Mouse (Mus musculus) forebrain, embryonic 11.5 days (tissue): ENCODE results near the gene G3bp2. TPM values are rescaled to one million over a fixed set of nuclear protein-coding genes. Genes with fewer than 3 reads are reported as not detected.

Source experiments
- ATAC-seq: fragments of 200-750 bp; cut with Nextera tagmentation; replicated peaks from 2 replicates; pipeline ENCODE4 v1.8.0; 2017; ENCODE audit warnings: moderate TSS enrichment; ENCODE audit not compliant: low FRiP score
- DNase-seq: peaks from one replicate; pipeline ENCODE4 v3.0.0-alpha.2; 2017; ENCODE audit warnings: low spot score
- H3K27ac ChIP-seq: fragments of 300-500 bp; sonication (generic); 2 replicates; pipeline ENCODE4 v1.5.1; 2014; ENCODE audit warnings: low read depth, low read length
- H3K27me3 ChIP-seq: fragments of 300-500 bp; sonication (generic); 2 replicates; pipeline ENCODE4 v1.6.1; 2014; ENCODE audit warnings: mild to moderate bottlenecking, low read length, mixed read lengths; ENCODE audit not compliant: control insufficient read depth, insufficient read depth
- H3K36me3 ChIP-seq: fragments of 300-500 bp; sonication (generic); 2 replicates; pipeline ENCODE4 v1.6.1; 2014; ENCODE audit warnings: mild to moderate bottlenecking, low read length, moderate library complexity, mixed read lengths; ENCODE audit not compliant: control insufficient read depth, insufficient read depth
- H3K4me1 ChIP-seq: fragments of 300-500 bp; sonication (generic); replicated peaks from 2 replicates; pipeline ENCODE4 v1.6.1; 2014; ENCODE audit warnings: low read length, mixed read lengths; ENCODE audit not compliant: control insufficient read depth, insufficient read depth
- H3K4me2 ChIP-seq: fragments of 300-500 bp; sonication (generic); 2 replicates; pipeline ENCODE4 v1.6.1; 2014; ENCODE audit warnings: low read depth, mild to moderate bottlenecking, low read length, moderate library complexity, mixed read lengths; ENCODE audit not compliant: severe bottlenecking
- H3K4me3 ChIP-seq: fragments of 300-500 bp; sonication (generic); 2 replicates; pipeline ENCODE4 v1.5.1; 2014; ENCODE audit warnings: low read depth, low read length
- H3K9ac ChIP-seq: fragments of 300-500 bp; sonication (generic); 2 replicates; pipeline ENCODE4 v1.6.1; 2014; ENCODE audit warnings: low read length
- H3K9me3 ChIP-seq: fragments of 300-500 bp; sonication (generic); 2 replicates; pipeline ENCODE4 v1.6.1; 2016; ENCODE audit warnings: low read length, mixed read lengths; ENCODE audit not compliant: control insufficient read depth
- WGBS: fragments of 180-500 bp; shearing (Covaris S2); extraction: QIAGEN DNeasy Blood & Tissue Kit; methylation state at CpG from one replicate; pipeline ENCODE4 v1.1.7; 2014; 5-methylcytosine and 5-hydroxymethylcytosine counted together
- polyA plus RNA-seq: library from polyadenylated mRNA; unstranded; fragments of >200 nt; fragmentation: Nextera tagmentation; extraction: Ambion mirVana; gene quantifications from 2 replicates; pipeline ENCODE4 v1.2.1, GENCODE M21; 2014

Gene G3bp2
- polyA plus RNA-seq, 1 experiment from 2014 or later, result 276 TPM

DNA sequence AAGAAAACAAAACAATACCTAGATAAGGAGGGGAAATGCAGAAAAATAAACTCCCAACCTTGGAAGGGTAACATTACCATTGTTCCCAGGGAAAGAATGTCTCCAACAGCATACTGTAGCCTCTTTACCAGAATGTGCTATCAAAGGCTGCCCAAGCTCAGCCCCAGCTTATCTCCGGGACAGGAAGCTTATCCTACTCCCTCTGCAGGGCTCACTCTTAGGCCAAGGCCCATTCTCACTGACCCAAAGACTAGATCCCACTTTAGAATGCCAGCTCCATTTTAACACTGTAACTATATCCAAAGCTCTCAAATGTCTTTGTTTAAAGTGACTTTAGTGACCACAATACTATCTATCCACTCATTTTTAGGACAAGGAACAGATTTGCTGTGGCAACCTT lies 4.2 kb downstream of the G3bp2 start:
- no peak for ATAC-seq

DNA sequence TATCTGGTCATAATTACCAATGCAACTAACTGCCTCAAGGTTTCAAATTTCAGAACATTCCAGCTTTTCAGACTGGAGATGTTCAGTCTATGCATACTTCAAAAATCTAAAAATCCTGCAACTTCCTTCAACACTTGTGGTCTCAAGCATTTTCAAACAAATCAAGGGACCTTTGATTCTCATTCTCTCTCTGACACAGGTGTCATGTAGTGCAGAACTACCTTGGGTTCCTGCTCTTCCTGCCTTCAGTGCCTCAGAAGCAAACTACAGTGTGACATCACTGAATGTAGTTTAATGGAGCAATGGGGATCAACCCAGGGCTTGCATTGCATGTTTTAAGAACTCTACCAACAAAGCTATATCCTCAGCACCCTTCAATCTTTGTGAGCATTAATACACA lies 4.8 kb downstream of the G3bp2 start:
- H3K27me3 ChIP-seq, result no peaks in the 10 kb centered on the region
- H3K4me2 ChIP-seq, result no peak overlapping the region
- no peaks in the 10 kb centered on the region for H3K36me3 ChIP-seq
- H3K27ac ChIP-seq, result no peak overlapping the region
- no peak overlapping the region for H3K9ac ChIP-seq
- no peak for ATAC-seq
- H3K9me3 ChIP-seq, result no peaks in the 10 kb centered on the region
- no peak for DNase-seq
- peaks cover 9% of the 10 kb centered on the region for H3K4me1 ChIP-seq
- no peak overlapping the region for H3K4me3 ChIP-seq

More for the DNA sequence above, 4.2 kb downstream of the G3bp2 start:
- Histone ChIP-seq H3K4me2 (no peak overlapping the region), H3K9ac (no peak overlapping the region), H3K4me3 (no peak overlapping the region), H3K27ac (no peak overlapping the region), H3K36me3 (no peaks in the 10 kb centered on the region), H3K4me1 (peaks cover 9% of the 10 kb centered on the region), H3K9me3 (no peaks in the 10 kb centered on the region), H3K27me3 (no peaks in the 10 kb centered on the region)
- no peak for DNase-seq
- WGBS, result 73% methylated on average over 1 of the region's 1 CpGs

DNA sequence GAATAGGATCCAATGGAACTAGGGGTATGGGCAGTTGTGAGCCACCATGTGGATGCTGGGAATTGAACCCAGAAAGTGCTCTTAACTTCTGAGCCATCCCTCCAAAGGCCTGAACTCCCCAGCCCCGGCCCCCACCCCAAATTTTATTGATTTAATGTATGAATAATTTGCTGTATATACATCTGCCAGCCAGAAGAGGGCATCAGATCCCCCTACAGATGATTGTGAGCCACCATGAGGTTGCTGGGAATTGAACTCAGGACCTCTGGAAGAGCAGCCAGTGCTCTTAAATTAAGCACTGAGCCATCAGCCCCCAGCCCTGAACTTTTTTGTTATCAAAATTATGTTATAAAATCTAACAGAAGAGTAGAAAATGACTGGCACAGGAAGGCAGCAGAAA lies 7.2 kb downstream of the G3bp2 start:
- no peaks in the 10 kb centered on the region for H3K9me3 ChIP-seq
- no peaks in the 10 kb centered on the region for H3K27me3 ChIP-seq
- no peaks in the 10 kb centered on the region; the same call in 1 of the 2 replicates for H3K36me3 ChIP-seq
- WGBS, result 83% methylated on average over 1 of the region's 1 CpGs
- no peak overlapping the region for H3K4me3 ChIP-seq
- no peak overlapping the region for H3K27ac ChIP-seq
- DNase-seq, result no peak
- peaks cover 2% of the 10 kb centered on the region; the same call in 1 of the 2 replicates for H3K4me1 ChIP-seq
- no peak for ATAC-seq
- H3K9ac ChIP-seq, result no peak overlapping the region
- H3K4me2 ChIP-seq, result no peak overlapping the region

DNA sequence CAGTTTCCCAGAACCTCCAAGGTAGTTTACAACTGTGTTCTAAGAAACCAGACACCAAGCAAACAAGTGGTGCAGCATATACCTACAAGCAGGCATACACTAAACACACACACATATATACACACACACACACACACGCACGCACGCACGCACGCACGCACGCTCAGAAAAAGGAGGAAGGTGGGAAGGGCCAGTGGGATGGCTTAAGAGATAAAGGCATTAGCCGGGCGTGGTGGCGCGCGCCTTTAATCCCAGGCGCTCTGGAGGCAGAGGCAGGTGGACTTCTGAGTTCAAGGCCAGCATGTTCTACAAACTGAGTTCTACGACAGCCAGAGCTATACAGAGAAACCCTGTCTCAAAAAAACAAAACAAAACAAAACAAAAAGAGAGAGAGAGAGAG lies 9.5 kb downstream of the G3bp2 start:
- ATAC-seq (no peak), DNase-seq (no peak)
- Histone ChIP-seq H3K9me3 (no peaks in the 10 kb centered on the region), H3K27ac (no peak overlapping the region), H3K4me2 (no peak overlapping the region), H3K4me3 (no peak overlapping the region), H3K27me3 (no peaks in the 10 kb centered on the region), H3K9ac (no peak overlapping the region), H3K4me1 (no peaks in the 10 kb centered on the region), H3K36me3 (no peaks in the 10 kb centered on the region; the same call in 1 of the 2 replicates)
- WGBS, result 93% methylated on average over 14 of the region's 14 CpGs

DNA sequence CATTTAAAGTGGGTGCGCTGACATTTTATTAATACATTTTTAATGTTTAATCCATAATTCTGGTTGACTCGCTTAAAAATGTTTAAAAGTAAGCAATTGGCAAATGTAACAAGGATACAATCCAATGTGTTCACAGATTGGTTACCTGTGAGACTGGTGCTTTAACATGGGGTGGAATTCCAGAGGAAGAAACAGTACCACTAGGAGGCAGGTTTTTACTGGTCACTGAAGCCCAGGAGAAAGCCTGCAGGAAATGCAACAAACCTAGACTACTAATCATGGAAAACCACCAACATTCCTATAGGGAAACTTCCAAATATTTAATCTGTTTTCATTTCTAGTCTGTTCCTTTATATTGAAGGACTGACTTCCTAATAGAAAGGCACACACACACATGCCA lies 20.3 kb downstream of the G3bp2 start:
- no peaks in the 10 kb centered on the region for H3K9me3 ChIP-seq
- no peak overlapping the region for H3K4me3 ChIP-seq
- peaks cover 3% of the 10 kb centered on the region; the same call in 1 of the 2 replicates for H3K36me3 ChIP-seq
- over 99% methylated on average over 2 of the region's 2 CpGs for WGBS
- ATAC-seq (no peak), DNase-seq (no peak)
- no peak overlapping the region for H3K9ac ChIP-seq
- no peak overlapping the region for H3K27ac ChIP-seq
- no peaks in the 10 kb centered on the region for H3K27me3 ChIP-seq
- H3K4me2 ChIP-seq, result no peak overlapping the region
- H3K4me1 ChIP-seq, result no peaks in the 10 kb centered on the region

DNA sequence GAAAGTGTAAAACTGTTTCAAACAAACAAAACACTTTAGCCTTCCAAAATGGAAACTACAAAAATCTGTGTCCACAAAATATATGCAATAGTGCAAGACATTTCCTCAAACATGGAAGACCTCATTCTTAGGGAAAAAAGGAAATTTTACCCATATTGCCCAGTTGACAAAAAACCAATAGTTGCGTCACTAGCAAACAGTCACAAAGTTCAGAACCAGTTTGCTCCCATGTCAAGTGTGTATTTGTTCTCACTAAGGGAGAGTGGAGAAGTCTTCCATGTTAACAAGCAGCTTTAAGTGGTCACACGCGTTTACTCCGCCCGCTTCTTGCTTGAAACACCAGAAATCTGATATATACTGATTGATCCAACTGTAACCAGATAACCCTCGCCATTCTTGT lies 30.7 kb downstream of the G3bp2 start:
- H3K4me1 ChIP-seq, result no peaks in the 10 kb centered on the region
- no peak overlapping the region for H3K27ac ChIP-seq
- H3K4me3 ChIP-seq, result no peak overlapping the region
- H3K36me3 ChIP-seq, result peaks cover 9% of the 10 kb centered on the region
- ATAC-seq, result no peak
- H3K27me3 ChIP-seq, result no peaks in the 10 kb centered on the region
- no peak for DNase-seq
- H3K9me3 ChIP-seq, result no peaks in the 10 kb centered on the region
- 96% methylated on average over 6 of the region's 6 CpGs for WGBS
- H3K4me2 ChIP-seq, result no peak overlapping the region
- no peak overlapping the region for H3K9ac ChIP-seq

DNA sequence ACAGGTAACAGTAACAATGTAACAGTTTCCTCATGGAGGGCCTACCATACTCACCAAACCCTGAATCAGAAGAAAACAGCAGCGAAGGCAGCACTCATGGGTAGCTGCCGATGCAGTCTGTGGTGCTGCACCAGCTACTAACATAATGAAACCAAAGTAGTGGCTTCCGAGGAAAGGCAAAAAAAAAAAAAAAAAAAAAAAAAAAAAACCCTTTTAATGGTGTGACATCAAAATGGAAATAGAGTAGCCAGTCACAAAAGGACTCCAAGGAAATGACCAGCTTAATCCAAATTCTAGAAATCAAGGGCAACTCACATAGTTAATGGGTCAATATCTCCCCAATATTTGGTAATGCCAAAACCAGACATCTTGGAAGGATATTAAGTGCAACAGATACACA lies 33.1 kb downstream of the G3bp2 start:
- ATAC-seq (no peak), DNase-seq (no peak)
- WGBS, result 86% methylated on average over 3 of the region's 3 CpGs
- Histone ChIP-seq H3K9ac (no peak overlapping the region), H3K4me3 (no peak overlapping the region), H3K4me2 (no peak overlapping the region), H3K4me1 (no peaks in the 10 kb centered on the region), H3K27me3 (no peaks in the 10 kb centered on the region), H3K36me3 (peaks cover 6% of the 10 kb centered on the region), H3K27ac (no peak overlapping the region), H3K9me3 (no peaks in the 10 kb centered on the region)

DNA sequence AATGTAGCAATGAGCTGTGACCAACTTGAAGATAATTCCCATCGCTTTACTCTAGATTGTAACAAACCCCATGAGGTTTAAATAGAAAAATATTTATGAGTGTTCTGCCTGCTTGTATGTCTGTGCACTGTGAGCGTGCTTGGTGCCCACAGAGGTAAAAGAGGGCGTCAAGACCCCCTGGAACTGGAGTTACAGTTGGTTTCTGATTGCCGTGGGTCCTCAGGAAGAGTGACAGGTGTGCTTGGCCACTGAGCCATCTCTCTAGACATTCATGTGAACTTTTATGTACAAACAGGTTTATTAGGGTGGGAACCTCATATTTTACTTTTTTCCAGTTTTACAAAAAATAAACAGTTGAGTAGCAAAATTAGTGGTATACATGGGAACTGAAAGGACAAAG lies 39.7 kb downstream of the G3bp2 start, which contains the start of gene Cdkl2:
Cdkl2 (minus strand) TSS at position 101 of the 400 bp plus-strand sequence.
- WGBS, result 76% methylated on average over 4 of the region's 4 CpGs
- H3K27me3 ChIP-seq, result peaks cover 4% of the 10 kb centered on the region; the same call in 1 of the 2 replicates
- H3K4me3 ChIP-seq, result peak within 1 kb of the TSS; percentile 60
- H3K4me2 ChIP-seq, result peak within 1 kb of the TSS; percentile 96
- H3K9me3 ChIP-seq, result no peaks in the 10 kb centered on the region
- no peak within 1 kb of the TSS for H3K27ac ChIP-seq
- 0 out of 2 replicates have a peak, but pooled peaks cover 2% of the 10 kb centered on the region for H3K4me1 ChIP-seq
- ATAC-seq (no peak), DNase-seq (no peak)
- 0 out of 2 replicates have a peak within 1 kb of the TSS, but pooled peaks have one; percentile 0 for H3K9ac ChIP-seq
- H3K36me3 ChIP-seq, result no peaks in the 10 kb centered on the region
